Mouse (Mus musculus) liver, embryonic 14.5 days (tissue): ENCODE measurements around the gene Gimap3. TPM values are rescaled to one million over a fixed set of nuclear protein-coding genes. Genes with fewer than 3 reads are reported as not detected.
A peak's percentile ranks its signal among the peaks of the same experiment; 100 is the strongest.

Source experiments
- ATAC-seq: fragments of 200-750 bp; cut with Nextera tagmentation; 2 replicates; pipeline ENCODE4 v1.8.0; 2017; ENCODE audit warnings: moderate number of reproducible peaks, mild to moderate bottlenecking, moderate library complexity; ENCODE audit not compliant: insufficient read depth
- DNase-seq, 3 experiments: peaks; one replicate each; pipeline ENCODE4 v3.0.0-alpha.2; 2012 to 2013; ENCODE audit warnings: low read depth in 3 of 3, low spot score in 3 of 3
- H3K27ac ChIP-seq: fragments of 300-500 bp; sonication (generic); 2 replicates; pipeline ENCODE4 v1.5.1; 2014; ENCODE audit warnings: moderate library complexity, mild to moderate bottlenecking, control low read depth, inconsistent platforms
- H3K27me3 ChIP-seq: fragments of 300-500 bp; sonication (generic); 2 replicates; pipeline ENCODE4 v1.6.1; 2014; ENCODE audit warnings: mild to moderate bottlenecking, low read length, moderate library complexity; ENCODE audit not compliant: control insufficient read depth, insufficient read depth
- H3K36me3 ChIP-seq: fragments of 300-500 bp; sonication (generic); replicated peaks from 2 replicates; pipeline ENCODE4 v1.6.1; 2014; ENCODE audit warnings: low read depth; ENCODE audit not compliant: control insufficient read depth, insufficient read depth
- H3K4me1 ChIP-seq, 2 experiments: fragments of 200-500 bp in 1 of 2; fragments of 300-500 bp in 1 of 2; sonication (generic) in 1 of 2; replicated peaks; 2 replicates each; pipeline ENCODE4 v1.6.1; 2012 to 2014; ENCODE audit warnings: antibody characterized with exemption in 1 of 2, inconsistent platforms in 1 of 2, low read length in 1 of 2; ENCODE audit not compliant: control insufficient read depth in 2 of 2, insufficient read depth in 2 of 2
- H3K4me2 ChIP-seq: fragments of 300-500 bp; sonication (generic); 2 replicates; pipeline ENCODE4 v1.6.1; 2014; ENCODE audit warnings: low read depth, mild to moderate bottlenecking, control low read depth, moderate library complexity
- H3K4me3 ChIP-seq, 2 experiments: fragments of 200-500 bp in 1 of 2; fragments of 300-500 bp in 1 of 2; sonication (generic) in 1 of 2; 2 replicates each; pipeline ENCODE4 v1.5.1; 2012 to 2014; ENCODE audit warnings: low read depth in 2 of 2, low read length in 2 of 2, mild to moderate bottlenecking in 2 of 2, control low read depth in 1 of 2, inconsistent platforms in 1 of 2, moderate library complexity in 1 of 2; ENCODE audit not compliant: insufficient read depth in 1 of 2
- H3K9ac ChIP-seq: fragments of 300-500 bp; sonication (generic); replicated peaks from 2 replicates; pipeline ENCODE4 v1.6.1; 2014; ENCODE audit warnings: mild to moderate bottlenecking, control low read depth, moderate library complexity
- H3K9me3 ChIP-seq: fragments of 300-500 bp; sonication (generic); 2 replicates; pipeline ENCODE4 v1.6.1; 2016; ENCODE audit warnings: low read length, mixed read lengths; ENCODE audit not compliant: control insufficient read depth
- CTCF ChIP-seq: IDR thresholded peaks from 2 replicates; pipeline ENCODE4 v1.5.1; 2016; ENCODE audit warnings: antibody characterized with exemption, low read depth, control low read depth
- EP300 ChIP-seq: IDR thresholded peaks from 2 replicates; pipeline ENCODE4 v1.6.1; 2016; ENCODE audit warnings: antibody characterized with exemption, low read depth
- WGBS: fragments of 180-500 bp; shearing (Covaris S2); extraction: QIAGEN DNeasy Blood & Tissue Kit; methylation state at CpG from one replicate; pipeline ENCODE4 v1.1.7; 2014; ENCODE audit not compliant: insufficient replicate concordance; 5-methylcytosine and 5-hydroxymethylcytosine counted together
- polyA plus RNA-seq, 2 experiments: library from polyadenylated mRNA; depleted of rRNA in 1 of 2; stranded (reverse) in 1 of 2; unstranded in 1 of 2; fragments of >200 nt; fragmentation: Nextera tagmentation in 1 of 2; extraction: Ambion mirVana in 1 of 2; gene quantifications; 2 replicates each; pipeline versions ENCODE4 v1.2.1 to v1.2.3; 2012 to 2014

Gimap3 gene
- polyA plus RNA-seq, 2 experiments = 0.06 TPM; not detected in 1

- no peak overlapping the region for H3K4me3 ChIP-seq
- H3K9me3 ChIP-seq = no peaks in the 10 kb centered on the region
- H3K9ac ChIP-seq = no peak overlapping the region
- 72% methylated on average over 10 of the region's 10 CpGs for WGBS
- ATAC-seq (no peak), DNase-seq (no peak)
- H3K4me2 ChIP-seq = no peak overlapping the region
- peaks cover 0 to 5% of the 10 kb centered on the region in 2 experiments; a peak in 1 of 4 replicates for H3K4me1 ChIP-seq
- TF ChIP-seq CTCF (no peak), EP300 (no peak)
- no peaks in the 10 kb centered on the region for H3K36me3 ChIP-seq
- H3K27me3 ChIP-seq = no peaks in the 10 kb centered on the region
- H3K27ac ChIP-seq = no peak overlapping the region
These were observed 6.2 kb downstream of the Gimap3 start for GRCm38 (mm10) chr6:48764496-48764895.

GRCm38 (mm10) chr6:48763567-48764270, 6.9 kb downstream of the Gimap3 start:
- Histone ChIP-seq H3K9ac (no peak overlapping the region), H3K27ac (no peak overlapping the region), H3K9me3 (no peaks in the 10 kb centered on the region), H3K36me3 (no peaks in the 10 kb centered on the region), H3K27me3 (no peaks in the 10 kb centered on the region), H3K4me1 (peaks cover 0 to 5% of the 10 kb centered on the region in 2 experiments; a peak in 1 of 4 replicates), H3K4me3 (no peak overlapping the region), H3K4me2 (no peak overlapping the region)
- TF ChIP-seq EP300 (no peak), CTCF (no peak)
- ATAC-seq (no peak), DNase-seq (no peak)
- WGBS = 62% methylated on average over 7 of the region's 7 CpGs

GRCm38 (mm10) chr6:48747091-48747966, 23.3 kb downstream of the Gimap3 start:
- Histone ChIP-seq H3K4me3 (no peak overlapping the region), H3K36me3 (no peaks in the 10 kb centered on the region), H3K4me1 (peaks cover 0 to 12% of the 10 kb centered on the region in 2 experiments; a peak in 2 of 4 replicates), H3K9me3 (no peaks in the 10 kb centered on the region), H3K27ac (no peak overlapping the region), H3K4me2 (0 out of 2 replicates have a peak overlapping the region, but pooled peaks have one; percentile 13), H3K9ac (no peak overlapping the region), H3K27me3 (no peaks in the 10 kb centered on the region)
- WGBS = 26% methylated on average over 7 of the region's 7 CpGs
- TF ChIP-seq EP300 (no peak), CTCF (no peak)
- ATAC-seq (no peak), DNase-seq (no peak)

GRCm38 (mm10) chr6:48745959-48746889, 24.4 kb downstream of the Gimap3 start, which contains the start of gene Gimap5:
Gene Gimap5 (plus strand): TSS chr6:48746197.
- Histone ChIP-seq H3K4me2 (peak within 1 kb of the TSS; percentile 34; the same call in 1 of the 2 replicates), H3K36me3 (no peaks in the 10 kb centered on the region), H3K9me3 (no peaks in the 10 kb centered on the region), H3K4me1 (peaks cover 0 to 15% of the 10 kb centered on the region in 2 experiments; a peak in 2 of 4 replicates), H3K9ac (no peak within 1 kb of the TSS; the same call in 1 of the 2 replicates), H3K4me3 (no peak within 1 kb of the TSS; a peak in 1 of 4 replicates), H3K27me3 (no peaks in the 10 kb centered on the region), H3K27ac (no peak within 1 kb of the TSS)
- DNase-seq (no peak), ATAC-seq (no peak)
- 10% methylated on average over 16 of the region's 16 CpGs for WGBS
- TF ChIP-seq CTCF (peak; percentile 44), EP300 (no peak)
